Mouse (Mus musculus): ENCODE data around the gene Arid5b.

GRCm38 (mm10) chr10:68175811-68176210 is 102.7 kb downstream of the Arid5b start:
- TF ChIP-seq CTCF (IDR thresholded peaks at IDR 0.05; ENCODE audit: low read depth) (no peak), EP300 (IDR thresholded peaks at IDR 0.05; ENCODE audit: low read depth) (no peak)

All from heart, postnatal 0 days (tissue).